Mouse (Mus musculus): ENCODE measurements around the gene Minpp1.

DNA sequence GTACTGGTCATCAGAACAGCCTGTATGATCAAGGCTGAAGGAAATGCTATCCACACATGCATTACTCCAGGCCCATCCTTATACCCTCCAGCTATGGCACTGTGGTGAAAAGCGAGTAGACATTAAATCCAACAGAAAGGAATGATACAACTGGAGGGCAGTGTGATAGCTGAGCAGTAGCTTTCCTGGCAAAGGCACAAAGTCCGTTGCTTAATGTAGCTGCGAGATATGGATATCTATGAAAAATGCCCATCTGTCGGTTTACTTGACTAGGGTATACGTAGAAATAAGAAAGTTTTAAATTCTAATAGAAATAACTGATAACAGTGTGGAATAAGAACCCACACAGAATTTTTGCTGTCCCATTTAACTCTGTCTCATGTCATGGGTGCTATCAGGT is 5.3 kb upstream of the Minpp1 start:
- TF ChIP-seq CTCF (IDR thresholded peaks at IDR 0.05; ENCODE audit: low read depth, low read length) (no peak), POLR2A (IDR thresholded peaks at IDR 0.05; ENCODE audit: borderline replicate concordance, low read depth, low read length) (no peak)
